Mouse (Mus musculus): Measurements from ENCODE around the gene Rnf213. TPM values are rescaled to one million over a fixed set of nuclear protein-coding genes. Genes with fewer than 3 reads are reported as not detected.

Rnf213 gene
- polyA plus RNA-seq, 1 experiment from 2014 or later = 1.5 TPM

- H3K9me3 ChIP-seq = no peaks in the 10 kb centered on the region
- peaks cover 66% of the 10 kb centered on the region for H3K4me1 ChIP-seq (replicated peaks)
- peak overlapping the region; percentile 85 for H3K27ac ChIP-seq
- DNase-seq (ENCODE audit: low spot score) = peak; percentile 89
- WGBS = 3% methylated on average over 21 of the region's 21 CpGs
- H3K4me3 ChIP-seq = peak overlapping the region; percentile 48
- H3K36me3 ChIP-seq = no peaks in the 10 kb centered on the region
- peaks cover 48% of the 10 kb centered on the region for H3K27me3 ChIP-seq (ENCODE audit: insufficient read depth, poor library complexity, severe bottlenecking)
Observed at GRCm38 (mm10) chr11:119514967-119515636, 122.2 kb downstream of the Rnf213 start.

- WGBS = 76% methylated on average over 16 of the region's 16 CpGs
- Histone ChIP-seq H3K27me3 (ENCODE audit: insufficient read depth, poor library complexity, severe bottlenecking) (peaks cover 48% of the 10 kb centered on the region), H3K9me3 (no peaks in the 10 kb centered on the region), H3K36me3 (no peaks in the 10 kb centered on the region), H3K4me3 (peak overlapping the region; percentile 48), H3K4me1 (replicated peaks) (peaks cover 56% of the 10 kb centered on the region), H3K27ac (peak overlapping the region; percentile 85)
- no peak for DNase-seq (ENCODE audit: low spot score)
Observed at GRCm38 (mm10) chr11:119515823-119516676, 123.2 kb downstream of the Rnf213 start.

GRCm38 (mm10) chr11:119516677-119517361 is 123.9 kb downstream of the Rnf213 start:
- H3K9me3 ChIP-seq = no peaks in the 10 kb centered on the region
- DNase-seq (ENCODE audit: low spot score) = no peak
- H3K36me3 ChIP-seq = no peaks in the 10 kb centered on the region
- WGBS = 66% methylated on average over 12 of the region's 12 CpGs
- no peak overlapping the region for H3K4me3 ChIP-seq
- peaks cover 48% of the 10 kb centered on the region for H3K27me3 ChIP-seq (ENCODE audit: insufficient read depth, poor library complexity, severe bottlenecking)
- H3K27ac ChIP-seq = peak overlapping the region; percentile 85
- H3K4me1 ChIP-seq (replicated peaks) = peaks cover 51% of the 10 kb centered on the region

- no peaks in the 10 kb centered on the region for H3K36me3 ChIP-seq
- no peak overlapping the region for H3K27ac ChIP-seq
- no peak overlapping the region for H3K4me3 ChIP-seq
- H3K27me3 ChIP-seq (ENCODE audit: insufficient read depth, poor library complexity, severe bottlenecking) = peaks cover 28% of the 10 kb centered on the region
- WGBS = 91% methylated on average over 1 of the region's 1 CpGs
- no peaks in the 10 kb centered on the region for H3K9me3 ChIP-seq
- no peak for DNase-seq (ENCODE audit: low spot score)
- peaks cover 37% of the 10 kb centered on the region for H3K4me1 ChIP-seq (replicated peaks)
Observed at GRCm38 (mm10) chr11:119519387-119519786, 126.5 kb downstream of the Rnf213 start.

- DNase-seq (ENCODE audit: low spot score) = no peak
- H3K4me3 ChIP-seq = no peak overlapping the region
- peaks cover 21% of the 10 kb centered on the region for H3K27me3 ChIP-seq (ENCODE audit: insufficient read depth, poor library complexity, severe bottlenecking)
- 71% methylated on average over 5 of the region's 5 CpGs for WGBS
- H3K27ac ChIP-seq = no peak overlapping the region
- H3K9me3 ChIP-seq = no peaks in the 10 kb centered on the region
- no peaks in the 10 kb centered on the region for H3K36me3 ChIP-seq
- peaks cover 34% of the 10 kb centered on the region for H3K4me1 ChIP-seq (replicated peaks)
Observed at GRCm38 (mm10) chr11:119520005-119520712, 127.3 kb downstream of the Rnf213 start.

GRCm38 (mm10) chr11:119520713-119521063 is 127.8 kb downstream of the Rnf213 start:
- H3K4me1 ChIP-seq (replicated peaks) = peaks cover 29% of the 10 kb centered on the region
- H3K27ac ChIP-seq = no peak overlapping the region
- H3K4me3 ChIP-seq = no peak overlapping the region
- no peaks in the 10 kb centered on the region for H3K36me3 ChIP-seq
- peaks cover 15% of the 10 kb centered on the region for H3K27me3 ChIP-seq (ENCODE audit: insufficient read depth, poor library complexity, severe bottlenecking)
- H3K9me3 ChIP-seq = no peaks in the 10 kb centered on the region
- no peak for DNase-seq (ENCODE audit: low spot score)

GRCm38 (mm10) chr11:119521920-119522710 is 129.2 kb downstream of the Rnf213 start:
- no peaks in the 10 kb centered on the region for H3K9me3 ChIP-seq
- H3K4me1 ChIP-seq (replicated peaks) = peaks cover 14% of the 10 kb centered on the region
- 86% methylated on average over 6 of the region's 6 CpGs for WGBS
- 0 out of 2 replicates have a peak, but pooled peaks cover 1% of the 10 kb centered on the region for H3K27me3 ChIP-seq (ENCODE audit: insufficient read depth, poor library complexity, severe bottlenecking)
- H3K36me3 ChIP-seq = no peaks in the 10 kb centered on the region
- no peak for DNase-seq (ENCODE audit: low spot score)
- H3K27ac ChIP-seq = no peak overlapping the region
- no peak overlapping the region for H3K4me3 ChIP-seq

GRCm38 (mm10) chr11:119522779-119523178 is 129.9 kb downstream of the Rnf213 start:
- DNase-seq (ENCODE audit: low spot score) = no peak
- 82% methylated on average over 8 of the region's 8 CpGs for WGBS
- no peaks in the 10 kb centered on the region for H3K27me3 ChIP-seq (ENCODE audit: insufficient read depth, poor library complexity, severe bottlenecking)

GRCm38 (mm10) chr11:119523392-119523791 is 130.5 kb downstream of the Rnf213 start:
- H3K27ac ChIP-seq = no peak overlapping the region
- 87% methylated on average over 3 of the region's 3 CpGs for WGBS
- no peak for DNase-seq (ENCODE audit: low spot score)
- no peaks in the 10 kb centered on the region for H3K36me3 ChIP-seq
- no peaks in the 10 kb centered on the region for H3K9me3 ChIP-seq
- no peaks in the 10 kb centered on the region for H3K27me3 ChIP-seq (ENCODE audit: insufficient read depth, poor library complexity, severe bottlenecking)
- no peak overlapping the region for H3K4me3 ChIP-seq
- peaks cover 13% of the 10 kb centered on the region for H3K4me1 ChIP-seq (replicated peaks)

More at GRCm38 (mm10) chr11:119522779-119523178, 129.9 kb downstream of the Rnf213 start:
- no peaks in the 10 kb centered on the region for H3K36me3 ChIP-seq
- H3K4me1 ChIP-seq (replicated peaks) = peaks cover 13% of the 10 kb centered on the region
- H3K27ac ChIP-seq = no peak overlapping the region
- H3K4me3 ChIP-seq = no peak overlapping the region
- H3K9me3 ChIP-seq = no peaks in the 10 kb centered on the region

- no peaks in the 10 kb centered on the region for H3K27me3 ChIP-seq (ENCODE audit: insufficient read depth, poor library complexity, severe bottlenecking)
- H3K4me1 ChIP-seq (replicated peaks) = peaks cover 13% of the 10 kb centered on the region
- peak overlapping the region; percentile 53 for H3K4me3 ChIP-seq
- H3K36me3 ChIP-seq = no peaks in the 10 kb centered on the region
- DNase-seq (ENCODE audit: low spot score) = peak; percentile 94
- 1% methylated on average over 33 of the region's 33 CpGs for WGBS
- no peaks in the 10 kb centered on the region for H3K9me3 ChIP-seq
- H3K27ac ChIP-seq = peak overlapping the region; percentile 85
Observed at GRCm38 (mm10) chr11:119524545-119524949, 131.6 kb downstream of the Rnf213 start.

GRCm38 (mm10) chr11:119526068-119526966 is 133.4 kb downstream of the Rnf213 start:
- Histone ChIP-seq H3K4me3 (no peak overlapping the region), H3K4me1 (replicated peaks) (peaks cover 13% of the 10 kb centered on the region), H3K27ac (no peak overlapping the region), H3K27me3 (ENCODE audit: insufficient read depth, poor library complexity, severe bottlenecking) (no peaks in the 10 kb centered on the region), H3K9me3 (no peaks in the 10 kb centered on the region), H3K36me3 (no peaks in the 10 kb centered on the region)
- 82% methylated on average over 14 of the region's 14 CpGs for WGBS
- DNase-seq (ENCODE audit: low spot score) = no peak

All from hindbrain, embryonic 10.5 days (tissue).